Mouse (Mus musculus) liver, adult 2 months (tissue): Measurements from ENCODE around the gene Cd1d1.

Source experiments
- CTCF ChIP-seq: fragments of 200-500 bp; IDR thresholded peaks from 2 replicates; pipeline ENCODE4 v1.5.1; 2011; ENCODE audit warnings: low read depth, low read length, control low read depth
- POLR2A ChIP-seq: fragments of 200-500 bp; IDR thresholded peaks from 2 replicates; pipeline ENCODE4 v1.6.1; 2011; ENCODE audit warnings: low read length, control low read depth; ENCODE audit not compliant: insufficient read depth; ENCODE audit errors: extremely low read depth

GRCm38 (mm10) chr3:86986490-86986889 lies 12.8 kb downstream of the Cd1d1 start:
- no peak for TF ChIP-seq CTCF
- TF ChIP-seq POLR2A: no peak
